Mouse (Mus musculus) leukemia stem cell, adult 10-12 weeks (primary cell): Measurements from ENCODE around the gene Tagln. TPM values are rescaled to one million over a fixed set of nuclear protein-coding genes. Genes with fewer than 3 reads are reported as not detected.

Source experiments
- polyA plus RNA-seq: library from polyadenylated mRNA; stranded (reverse); fragments of >175 nt; gene quantifications from 2 replicates; pipeline ENCODE4 v1.2.3, GENCODE M21; 2012; ENCODE audit warnings: low replicate concordance

Gene Tagln
- 2.5 and 18.0 TPM in 2 replicates for polyA plus RNA-seq

DNA sequence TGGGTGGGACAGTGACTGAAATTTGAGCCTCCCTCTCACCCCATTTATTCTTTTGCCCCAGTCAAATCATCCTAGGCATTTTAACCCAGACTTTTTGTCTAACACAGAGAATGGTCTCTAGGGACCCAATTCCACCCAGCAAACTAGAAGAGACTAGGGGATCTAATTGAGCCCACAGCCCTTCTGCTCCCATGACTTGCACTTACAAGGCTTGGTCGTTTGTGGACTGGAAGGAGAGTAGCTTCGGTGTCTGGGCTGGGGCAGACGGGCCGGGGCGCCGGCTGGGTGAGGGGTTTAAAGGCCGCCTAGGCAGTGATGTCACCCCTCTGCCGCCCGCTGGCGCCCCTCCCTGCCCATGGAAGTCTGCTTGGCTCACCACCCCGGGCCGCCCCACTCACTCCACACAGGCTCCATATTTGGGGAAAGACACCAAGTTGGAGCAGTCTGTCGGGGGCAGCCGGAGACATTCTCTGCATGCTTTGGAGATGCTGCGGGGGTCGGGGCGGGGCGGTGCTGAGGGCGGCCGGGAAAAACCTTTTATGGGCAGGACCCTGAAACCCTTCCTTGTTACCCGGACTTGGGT, at the start of gene Tagln:
Gene Tagln (minus strand): TSS at position 431 of the 583 bp plus-strand sequence.

GRCm38 (mm10) chr9:45955107-45955963, 19.5 kb upstream of the Tagln start, which contains the start of gene Sidt2:
Sidt2 (minus strand) TSS chr9:45955258.

DNA sequence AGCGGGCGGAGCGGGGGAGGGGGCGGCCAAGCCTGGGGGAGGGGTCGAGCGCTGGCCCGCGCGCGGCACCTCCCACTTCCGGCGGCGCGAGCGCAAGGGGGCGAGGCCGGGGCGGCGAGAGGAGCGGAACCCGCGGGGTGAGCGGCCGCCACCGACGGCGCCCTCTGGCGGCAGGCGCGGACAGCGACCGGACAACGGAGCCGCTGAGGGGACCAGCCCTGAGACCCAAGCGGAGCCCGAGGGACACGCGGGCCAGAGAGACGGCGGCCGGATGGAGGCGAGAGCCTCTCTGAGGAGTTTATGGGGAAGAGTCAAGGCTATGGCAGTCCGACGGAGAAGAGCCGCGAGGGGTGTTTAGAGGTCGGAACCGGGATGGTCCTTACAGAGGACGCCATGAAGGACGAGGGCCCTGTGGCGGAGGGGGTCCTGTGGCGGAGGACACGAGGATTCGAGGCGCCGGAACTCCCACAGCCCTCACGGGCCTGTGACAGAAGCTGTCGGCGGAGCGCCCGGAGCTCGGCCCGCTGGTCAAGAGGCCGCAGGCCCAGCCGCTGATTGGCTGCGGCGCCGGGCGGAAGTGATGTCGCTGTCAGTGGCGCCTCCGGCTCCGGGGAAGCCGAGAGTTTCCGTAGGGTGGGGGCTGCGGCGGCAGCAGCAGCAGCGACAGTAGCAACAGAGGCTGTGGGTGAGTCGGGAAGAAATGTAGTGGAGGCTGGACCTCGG, 29.3 kb downstream of the Tagln start, which contains the start of the genes Pcsk7 and Rnf214:
Gene Pcsk7 (plus strand): TSS at position 143 of the 723 bp plus-strand sequence.
Gene Rnf214 (minus strand): TSS at position 557 of the 723 bp plus-strand sequence.

Other genes with a start within 250 kb of the Tagln start
- gene Cep164, start 107.4 kb downstream of the Tagln start, polyA plus RNA-seq: 133 and 186 TPM in 2 replicates
- gene Bace1, start 97.5 kb downstream of the Tagln start, polyA plus RNA-seq: 0.28 and 0.84 TPM in 2 replicates
- 3.7 and 9.2 TPM in 2 replicates for gene Pcsk7, start 29.6 kb downstream of the Tagln start, polyA plus RNA-seq
- 7.5 and 25.3 TPM in 2 replicates for gene Rnf214, start 29.1 kb downstream of the Tagln start, polyA plus RNA-seq
- gene Sidt2, start 19.2 kb upstream of the Tagln start, polyA plus RNA-seq: 46.7 and 83.0 TPM in 2 replicates
- gene Pafah1b2, start 76.6 kb upstream of the Tagln start, polyA plus RNA-seq: 43.4 and 67.9 TPM in 2 replicates
- gene Sik3, start 76.8 kb upstream of the Tagln start, polyA plus RNA-seq: 10.9 and 13.3 TPM in 2 replicates